Mouse (Mus musculus) kidney, adult 11 months (tissue): ENCODE measurements around the gene Dusp27.
A peak's percentile ranks its signal among the peaks of the same experiment; 100 is the strongest.
"Not testable (repeated sequence)": the region's sequence is repeated elsewhere in the genome, so short reads cannot be mapped to it uniquely, and the experiment has no call there.

Experiments used
- DNase-seq: peaks from one replicate; pipeline ENCODE4 v3.0.0; 2022

The Dusp27 gene

DNA sequence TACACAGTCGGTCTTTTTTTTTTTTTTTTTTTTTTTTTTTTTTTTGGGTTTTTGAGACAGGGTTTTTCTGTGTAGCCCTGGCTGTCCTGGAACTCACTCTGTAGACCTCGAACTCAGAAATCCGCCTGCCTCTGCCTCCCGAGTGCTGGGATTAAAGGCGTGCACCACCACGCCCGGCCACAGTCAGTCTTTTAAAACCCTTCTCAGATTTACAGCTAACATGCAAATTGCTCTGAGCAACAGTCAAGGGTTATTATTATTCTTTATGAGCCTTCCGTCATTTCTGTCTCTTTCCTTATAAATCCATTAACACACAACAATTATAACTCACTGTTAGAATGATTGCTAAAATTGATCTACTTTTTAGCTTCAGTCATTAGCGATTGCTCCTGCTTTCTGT, 14.1 kb upstream of the Dusp27 start:
- DNase-seq, result not testable (repeated sequence)

- no peak for DNase-seq
These were observed 12.0 kb upstream of the Dusp27 start for GRCm38 (mm10) chr1:166139620-166140184.

- DNase-seq, result no peak
These were observed 11.4 kb upstream of the Dusp27 start for GRCm38 (mm10) chr1:166139113-166139512.

DNA sequence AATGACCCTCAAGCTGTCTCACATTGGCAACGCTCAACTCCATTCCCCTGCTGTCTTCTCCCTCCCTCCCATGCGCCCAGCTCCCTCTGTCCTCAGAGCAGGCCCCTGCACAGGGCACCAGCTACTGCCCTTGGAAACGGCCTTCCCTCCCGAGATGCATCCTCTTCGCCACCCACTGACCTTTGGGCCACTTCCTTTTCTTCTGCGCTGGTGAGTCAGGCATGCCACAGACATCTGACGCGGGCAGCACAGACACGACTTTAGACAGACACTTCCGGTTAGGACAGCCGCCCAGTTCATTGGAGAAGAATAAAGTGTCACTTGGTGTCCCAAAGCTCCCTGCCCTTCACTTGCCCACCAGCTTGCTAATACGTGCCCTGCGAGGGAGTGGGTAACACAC, 10.4 kb upstream of the Dusp27 start:
- peak; percentile 20 for DNase-seq

- DNase-seq, result no peak
These were observed 9.7 kb upstream of the Dusp27 start for GRCm38 (mm10) chr1:166137244-166137938.

GRCm38 (mm10) chr1:166135091-166135740, 7.5 kb upstream of the Dusp27 start:
- no peak for DNase-seq

GRCm38 (mm10) chr1:166132367-166132766, 4.6 kb upstream of the Dusp27 start:
- no peak for DNase-seq

DNA sequence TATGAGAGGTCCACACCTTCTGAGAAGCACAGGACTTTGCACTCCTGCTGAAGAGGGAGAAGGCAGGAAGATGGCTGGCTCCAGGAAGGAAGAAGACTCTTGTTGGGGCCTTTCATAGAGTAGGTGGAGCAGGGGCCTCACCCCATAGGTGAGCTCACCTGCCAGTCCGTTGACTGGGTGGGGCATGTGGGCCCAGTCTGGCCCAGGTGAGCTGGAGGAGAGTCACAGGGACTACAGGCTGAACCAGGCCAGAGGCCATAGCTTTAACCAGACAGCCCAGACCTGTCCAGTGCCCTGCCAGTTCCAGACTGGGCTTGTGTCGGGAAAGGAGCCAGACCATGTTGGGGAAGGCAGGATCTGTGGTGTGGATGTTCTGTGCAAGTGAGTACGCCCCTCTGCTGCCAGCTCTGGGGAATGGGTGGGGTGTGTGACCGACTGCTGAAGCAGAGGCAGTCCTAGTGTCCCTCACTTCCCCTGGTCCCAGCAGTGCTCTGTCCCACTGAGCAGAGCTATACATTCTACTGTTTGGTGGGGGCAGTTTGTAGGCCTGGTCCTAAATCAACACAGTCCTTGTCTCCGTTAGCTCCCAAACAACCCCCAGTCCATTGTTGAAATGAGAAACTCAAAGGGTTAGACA, 2.6 kb upstream of the Dusp27 start, which contains the start of gene Gpa33:
Gene Gpa33, plus strand, starts transcription at position 15 of the 637 bp plus-strand sequence.
- DNase-seq, result no peak

GRCm38 (mm10) chr1:166128551-166128950, 829 bp upstream of the Dusp27 start:
- DNase-seq, result no peak

- DNase-seq, result no peak
These were observed 927 bp downstream of the Dusp27 start for GRCm38 (mm10) chr1:166126795-166127194.

- DNase-seq, result no peak
These were observed 1.4 kb downstream of the Dusp27 start for GRCm38 (mm10) chr1:166126290-166126689.

GRCm38 (mm10) chr1:166124932-166125593, 2.7 kb downstream of the Dusp27 start:
- no peak for DNase-seq

GRCm38 (mm10) chr1:166123751-166124150, 4.0 kb downstream of the Dusp27 start:
- DNase-seq, result no peak

GRCm38 (mm10) chr1:166123045-166123444, 4.7 kb downstream of the Dusp27 start:
- no peak for DNase-seq

GRCm38 (mm10) chr1:166122114-166122513, 5.6 kb downstream of the Dusp27 start:
- DNase-seq, result no peak

DNA sequence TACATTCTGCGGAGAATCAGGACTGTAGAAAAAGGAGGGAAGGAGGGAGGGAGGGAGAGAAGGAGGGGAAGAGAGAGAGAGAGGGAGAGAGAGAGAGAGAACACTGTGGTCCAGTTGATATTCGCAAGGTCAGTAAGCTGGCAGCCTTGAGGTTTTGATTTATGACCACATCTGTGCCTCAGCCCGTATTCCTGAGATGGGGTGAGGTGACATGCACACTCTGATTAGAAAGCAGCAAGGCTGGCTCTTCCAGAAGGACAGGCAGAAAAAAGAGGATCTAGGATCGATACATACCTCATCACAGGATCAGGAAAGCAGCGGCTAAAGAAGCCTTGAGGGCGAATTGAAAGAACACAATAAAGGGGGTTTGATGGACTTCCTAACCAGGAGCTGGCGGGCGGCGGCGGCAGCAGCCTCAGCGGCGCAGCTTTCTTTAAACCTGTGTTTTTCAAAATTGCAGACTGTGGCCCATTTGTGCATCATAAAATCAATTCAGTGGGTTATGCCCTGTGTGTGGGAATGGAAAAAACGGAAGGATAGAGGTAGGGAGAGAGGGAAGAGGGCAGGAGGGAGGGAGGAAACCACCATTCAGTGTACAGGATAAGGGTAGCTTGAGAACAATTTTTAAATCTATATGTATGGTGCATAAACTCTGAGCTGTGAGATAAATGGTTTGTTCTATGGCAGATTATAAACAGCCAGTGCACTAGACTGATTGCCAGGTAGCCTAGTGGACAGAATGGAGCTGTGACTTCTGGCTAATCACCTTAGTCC, 9.7 kb downstream of the Dusp27 start:
- no peak for DNase-seq

- no peak for DNase-seq
These were observed 12.0 kb downstream of the Dusp27 start for GRCm38 (mm10) chr1:166115719-166116118.

DNA sequence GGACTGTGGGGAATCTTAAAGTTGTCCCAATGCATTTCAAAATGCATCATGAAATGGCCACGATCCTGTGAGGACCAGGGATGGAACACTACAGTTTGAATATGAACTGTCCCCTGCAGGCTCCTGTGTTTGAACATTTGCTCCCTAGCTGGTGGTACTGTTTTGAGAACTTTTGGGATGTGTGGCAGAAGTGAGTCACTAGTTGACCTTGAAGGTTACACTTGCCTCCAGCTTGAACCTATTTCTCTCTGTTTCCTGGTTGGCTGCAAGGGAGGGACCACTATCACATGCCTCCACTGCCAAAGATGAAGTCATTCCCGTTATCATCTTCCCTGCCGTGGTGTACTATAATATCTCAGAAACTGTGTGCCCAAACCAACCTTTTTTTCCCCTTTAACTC, 12.7 kb downstream of the Dusp27 start:
- DNase-seq, result no peak

GRCm38 (mm10) chr1:166105464-166105863, 22.3 kb downstream of the Dusp27 start:
- DNase-seq, result no peak

DNA sequence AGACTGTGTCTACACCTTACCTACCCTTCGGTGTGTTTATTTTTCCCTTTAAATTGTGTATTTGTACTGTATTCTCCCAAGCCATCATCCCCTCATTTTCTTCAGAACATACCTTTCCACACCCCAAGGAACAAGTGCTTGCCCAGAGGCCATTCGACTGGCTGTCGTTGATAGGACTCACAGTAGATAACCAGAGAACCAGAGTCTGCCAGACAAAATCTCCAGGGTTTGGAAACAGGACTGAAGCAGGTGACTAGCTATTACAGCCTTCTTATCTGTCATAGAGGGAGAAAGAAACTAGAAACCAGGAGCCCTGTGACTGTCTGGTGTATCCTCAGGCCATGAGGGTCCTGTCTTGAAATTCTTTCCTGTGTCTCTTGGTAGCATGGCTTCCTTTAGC, 22.9 kb downstream of the Dusp27 start:
- no peak for DNase-seq

GRCm38 (mm10) chr1:166102920-166103608, 24.7 kb downstream of the Dusp27 start:
- DNase-seq, result no peak

DNA sequence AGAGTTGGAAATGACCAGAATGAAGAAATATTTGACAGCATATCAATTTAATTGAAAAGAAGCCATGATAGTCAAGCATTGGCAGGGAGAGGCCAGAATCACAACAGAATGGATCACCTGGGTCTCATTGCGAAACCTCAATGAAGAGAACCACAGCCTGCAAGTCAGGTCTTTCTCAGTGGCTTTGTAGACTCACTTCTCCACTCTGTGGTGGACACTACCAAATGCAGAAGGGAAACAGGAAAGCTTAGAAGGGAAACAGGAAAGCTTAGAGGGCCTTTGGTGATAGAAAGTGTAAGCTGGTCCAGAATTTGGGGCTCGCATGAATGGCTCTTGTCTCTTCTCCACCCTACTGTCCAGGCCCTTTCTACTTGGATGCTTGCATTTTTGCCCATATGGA, 29.6 kb downstream of the Dusp27 start:
- DNase-seq, result no peak
